Mouse (Mus musculus) heart, postnatal 0 days (tissue): Measurements from ENCODE around the gene Tmem132b.

ENCODE experiments used
- CTCF ChIP-seq: IDR thresholded peaks from 2 replicates; pipeline ENCODE4 v1.5.1; 2016; ENCODE audit warnings: antibody characterized with exemption, control low read depth, low read depth
- EP300 ChIP-seq: IDR thresholded peaks from 2 replicates; pipeline ENCODE4 v1.6.1; 2016; ENCODE audit warnings: antibody characterized with exemption, low read depth

GRCm38 (mm10) chr5:125534611-125535324 lies 3.2 kb downstream of the Tmem132b start:
- TF ChIP-seq CTCF (no peak), EP300 (no peak)
